Mouse (Mus musculus) small intestine, adult 10 weeks (tissue): Measurements from ENCODE around the gene Mbd4. TPM values are rescaled to one million over a fixed set of nuclear protein-coding genes. Genes with fewer than 3 reads are reported as not detected.

Experiments
- polyA plus RNA-seq: library from polyadenylated mRNA; stranded (reverse); fragments of 350-450 nt; fragmentation: Illumina TruSeq; extraction: RNeasy Lipid Tissue Mini Kit (QIAGEN cat#74804); gene quantifications from one replicate; pipeline ENCODE4 v1.2.3, GENCODE M21; 2014; ENCODE audit warnings: low replicate concordance

Mbd4 gene
- polyA plus RNA-seq: 4.5 TPM

GRCm38 (mm10) chr6:115853091-115853813, at the start of gene Mbd4, which contains the start of gene Ift122:
Mbd4 (minus strand) TSS chr6:115853371.
Ift122 (plus strand) TSS chr6:115853470.

GRCm38 (mm10) chr6:115838161-115838597, 15.0 kb downstream of the Mbd4 start, which contains the start of gene Efcab12:
Efcab12 (minus strand) TSS chr6:115838412.

GRCm38 (mm10) chr6:115808488-115809231, 44.5 kb downstream of the Mbd4 start, which contains the start of gene Rpl32:
Rpl32 (minus strand) TSS chr6:115808747.

Other genes with a start within 250 kb of the Mbd4 start
- 35.2 TPM for gene Raf1, start 176.7 kb downstream of the Mbd4 start, polyA plus RNA-seq
- not detected for gene Tmem40, start 91.0 kb downstream of the Mbd4 start, polyA plus RNA-seq
- 2.0 TPM for gene Cand2, start 78.8 kb downstream of the Mbd4 start, polyA plus RNA-seq
- 33.6 TPM for gene Rpl32, start 44.6 kb downstream of the Mbd4 start, polyA plus RNA-seq
- not detected for gene Efcab12, start 15.0 kb downstream of the Mbd4 start, polyA plus RNA-seq
- 0.85 TPM for gene Ift122, start 99 bp upstream of the Mbd4 start, polyA plus RNA-seq
- gene Rho, start 78.4 kb upstream of the Mbd4 start, polyA plus RNA-seq: not detected
- gene H1foo, start 91.6 kb upstream of the Mbd4 start, polyA plus RNA-seq: not detected
- 0.19 TPM for gene Plxnd1, start 141.6 kb upstream of the Mbd4 start, polyA plus RNA-seq